Mouse (Mus musculus) monocyte, adult 59 days (primary cell): ENCODE measurements around the gene Phf7. TPM values are rescaled to one million over a fixed set of nuclear protein-coding genes. Genes with fewer than 3 reads are reported as not detected.

Source experiments
- total RNA-seq, 2 experiments: library from RNA; stranded (reverse); gene quantifications; one replicate each; pipeline ENCODE4 v1.2.4; 2023

Gene Phf7
- 10 to 100 TPM; 10.6 TPM for total RNA-seq

GRCm38 (mm10) chr14:31251084-31251604 lies at the start of gene Phf7, which contains the start of gene Bap1:
TSS of gene Phf7 (minus strand) at chr14:31251317.
TSS of gene Bap1 (plus strand) at chr14:31251450.

GRCm38 (mm10) chr14:31217666-31218065 lies 33.5 kb downstream of the Phf7 start, which contains the start of gene Sema3g:
TSS of gene Sema3g (plus strand) at chr14:31217860.

GRCm38 (mm10) chr14:31216846-31217245 lies 34.3 kb downstream of the Phf7 start, which contains the start of gene Nisch:
TSS of gene Nisch (minus strand) at chr14:31216946.

GRCm38 (mm10) chr14:31208084-31208483 lies 43.0 kb downstream of the Phf7 start, which contains the start of gene Tnnc1:
TSS of gene Tnnc1 (plus strand) at chr14:31208312.

Other genes with a start within 250 kb of the Phf7 start
- gene Glt8d1, start 249.9 kb downstream of the Phf7 start, total RNA-seq: 10 to 100 TPM; 25.2 to 28.1 TPM
- gene Spcs1, start 249.6 kb downstream of the Phf7 start, total RNA-seq: 100 to 1,000 TPM; 100 to 102 TPM
- gene Pbrm1, start 232.2 kb downstream of the Phf7 start, total RNA-seq: 10 to 100 TPM; 58.5 to 59.8 TPM
- 100 to 1,000 TPM; 136 to 157 TPM for gene Gnl3, start 232.2 kb downstream of the Phf7 start, total RNA-seq
- 10 to 100 TPM; 30.5 to 39.4 TPM for gene Smim4, start 122.4 kb downstream of the Phf7 start, total RNA-seq
- gene Nt5dc2, start 120.3 kb downstream of the Phf7 start, total RNA-seq: 1 to 10 TPM; 3.0 to 5.5 TPM
- 1 to 10 TPM; 3.8 to 6.0 TPM for gene Stab1, start 82.7 kb downstream of the Phf7 start, total RNA-seq
- not detected for gene Tnnc1, start 43.0 kb downstream of the Phf7 start, total RNA-seq
- gene Nisch, start 34.4 kb downstream of the Phf7 start, total RNA-seq: 100 to 1,000 TPM; 224 to 226 TPM
- not detected for gene Sema3g, start 33.5 kb downstream of the Phf7 start, total RNA-seq
- gene Bap1, start 133 bp upstream of the Phf7 start, total RNA-seq: 10 to 100 TPM; 66.7 to 72.4 TPM
- not detected for gene Dnah1, start 72.6 kb upstream of the Phf7 start, total RNA-seq
- gene Capn7, start 85.3 kb upstream of the Phf7 start, total RNA-seq: 10 to 100 TPM; 33.2 to 37.9 TPM
- gene Sh3bp5, start 184.8 kb upstream of the Phf7 start, total RNA-seq: 10 to 100 TPM; 59.2 to 71.4 TPM
- gene Eaf1, start 243.1 kb upstream of the Phf7 start, total RNA-seq: 10 to 100 TPM; 29.8 to 35.2 TPM
- gene Mettl6, start 243.7 kb upstream of the Phf7 start, total RNA-seq: 10 to 100 TPM; 55.4 to 62.5 TPM